Mouse (Mus musculus): ENCODE measurements around the gene Fam240a. TPM values are rescaled to one million over a fixed set of nuclear protein-coding genes. Genes with fewer than 3 reads are reported as not detected.
A peak's percentile ranks its signal among the peaks of the same experiment; 100 is the strongest.

Gene Fam240a
- polyA plus RNA-seq, 1 experiment from 2014 or later = not detected

GRCm38 (mm10) chr9:110888935-110889334, 27.7 kb downstream of the Fam240a start:
- peaks cover 24% of the 10 kb centered on the region for H3K4me1 ChIP-seq
- H3K4me2 ChIP-seq = no peak overlapping the region
- H3K36me3 ChIP-seq = 0 out of 2 replicates have a peak, but pooled peaks cover 3% of the 10 kb centered on the region
- H3K9ac ChIP-seq = no peak overlapping the region
- H3K27me3 ChIP-seq (replicated peaks) = no peaks in the 10 kb centered on the region
- H3K4me3 ChIP-seq = no peak overlapping the region
- WGBS (ENCODE audit: insufficient replicate concordance) = 81% methylated on average over 14 of the region's 14 CpGs
- no peaks in the 10 kb centered on the region for H3K9me3 ChIP-seq (replicated peaks)
- no peak overlapping the region for H3K27ac ChIP-seq
- ATAC-seq = no peak

DNA sequence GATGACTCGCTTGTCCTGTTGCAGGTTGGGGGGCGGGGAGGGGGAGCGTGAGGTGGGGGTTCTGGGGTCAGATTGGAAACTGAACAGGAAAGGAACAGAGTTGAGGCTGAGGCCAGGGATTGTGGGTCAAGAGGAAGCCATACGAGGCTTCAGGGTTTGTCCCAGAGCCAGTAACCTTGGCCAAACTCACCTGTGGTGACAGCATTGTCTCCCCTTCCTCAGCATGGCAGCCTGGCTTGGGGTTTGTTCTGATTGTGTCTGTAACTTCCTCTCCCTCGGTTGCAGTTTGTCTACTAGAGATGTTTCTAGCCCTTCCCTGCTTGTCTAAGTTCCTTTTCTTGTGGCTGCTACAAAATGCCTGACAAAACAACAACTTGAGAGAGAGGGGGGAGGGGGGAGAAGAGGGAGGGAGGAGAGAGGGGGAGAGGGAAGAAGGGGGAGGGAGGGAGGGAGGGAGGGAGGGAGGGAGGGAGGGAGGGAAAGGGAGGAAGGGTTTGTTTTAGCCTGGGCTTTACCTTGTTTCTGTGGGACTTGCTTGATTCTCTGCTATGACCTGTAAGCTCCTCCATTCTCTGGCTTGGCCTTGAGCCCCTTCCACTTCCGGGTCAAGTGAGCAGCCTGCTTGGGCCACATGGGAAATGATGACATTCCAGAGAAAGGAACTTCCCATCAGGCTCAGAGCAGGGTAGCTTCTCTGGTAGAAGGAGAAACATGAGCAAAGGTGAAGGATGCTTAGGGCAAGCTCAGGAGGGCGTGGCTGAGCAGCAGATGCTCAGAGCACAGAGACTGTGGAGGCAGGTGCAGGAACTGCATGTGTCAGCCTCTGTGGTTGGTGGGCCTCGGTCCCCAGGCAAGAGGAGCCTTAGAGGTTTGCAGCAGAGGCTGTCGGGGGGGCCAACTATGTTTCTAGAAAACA, 29.0 kb downstream of the Fam240a start:
- H3K4me3 ChIP-seq = no peak overlapping the region
- no peak overlapping the region for H3K4me2 ChIP-seq
- 0 out of 2 replicates have a peak, but pooled peaks cover 2% of the 10 kb centered on the region for H3K36me3 ChIP-seq
- no peaks in the 10 kb centered on the region for H3K9me3 ChIP-seq (replicated peaks)
- ATAC-seq = no peak
- H3K4me1 ChIP-seq = peaks cover 24% of the 10 kb centered on the region
- H3K27ac ChIP-seq = no peak overlapping the region
- H3K27me3 ChIP-seq (replicated peaks) = no peaks in the 10 kb centered on the region
- H3K9ac ChIP-seq = no peak overlapping the region
- 45% methylated on average over 9 of the region's 9 CpGs for WGBS (ENCODE audit: insufficient replicate concordance)

DNA sequence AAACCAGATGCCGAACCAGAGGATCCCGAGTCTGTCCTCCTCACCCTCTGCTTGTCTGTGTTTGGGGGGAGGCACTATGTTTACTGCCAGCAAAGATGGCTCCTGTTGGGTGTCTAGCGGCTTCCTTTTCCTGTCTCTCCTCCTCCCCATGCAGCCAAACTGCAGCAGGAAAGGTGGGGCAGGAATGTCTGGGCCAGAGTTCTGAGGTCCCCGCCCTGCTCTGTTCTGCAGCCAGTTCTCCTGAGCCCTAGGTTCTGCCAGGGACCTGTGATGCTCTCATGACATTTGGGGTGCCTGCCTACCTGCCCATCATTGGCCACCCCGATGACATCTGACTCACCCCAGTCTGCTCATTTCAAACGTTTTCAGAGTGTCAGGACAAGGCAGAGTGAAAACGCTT, 34.7 kb downstream of the Fam240a start:
- H3K36me3 ChIP-seq = no peaks in the 10 kb centered on the region
- 60% methylated on average over 7 of the region's 7 CpGs for WGBS (ENCODE audit: insufficient replicate concordance)
- no peak for ATAC-seq
- no peak overlapping the region for H3K9ac ChIP-seq
- H3K4me2 ChIP-seq = no peak overlapping the region
- peaks cover 48% of the 10 kb centered on the region for H3K27me3 ChIP-seq (replicated peaks)
- H3K27ac ChIP-seq = no peak overlapping the region
- no peaks in the 10 kb centered on the region for H3K9me3 ChIP-seq (replicated peaks)
- H3K4me1 ChIP-seq = peaks cover 8% of the 10 kb centered on the region; the same call in 1 of the 2 replicates
- H3K4me3 ChIP-seq = no peak overlapping the region

GRCm38 (mm10) chr9:110880772-110881171, 35.9 kb downstream of the Fam240a start:
- 53% methylated on average over 4 of the region's 4 CpGs for WGBS (ENCODE audit: insufficient replicate concordance)
- Histone ChIP-seq H3K27me3 (replicated peaks) (peaks cover 48% of the 10 kb centered on the region), H3K9me3 (replicated peaks) (no peaks in the 10 kb centered on the region), H3K4me2 (peak overlapping the region; percentile 63), H3K36me3 (no peaks in the 10 kb centered on the region), H3K27ac (no peak overlapping the region), H3K4me3 (peak overlapping the region; percentile 55), H3K9ac (no peak overlapping the region), H3K4me1 (peaks cover 8% of the 10 kb centered on the region; the same call in 1 of the 2 replicates)
- no peak for ATAC-seq

DNA sequence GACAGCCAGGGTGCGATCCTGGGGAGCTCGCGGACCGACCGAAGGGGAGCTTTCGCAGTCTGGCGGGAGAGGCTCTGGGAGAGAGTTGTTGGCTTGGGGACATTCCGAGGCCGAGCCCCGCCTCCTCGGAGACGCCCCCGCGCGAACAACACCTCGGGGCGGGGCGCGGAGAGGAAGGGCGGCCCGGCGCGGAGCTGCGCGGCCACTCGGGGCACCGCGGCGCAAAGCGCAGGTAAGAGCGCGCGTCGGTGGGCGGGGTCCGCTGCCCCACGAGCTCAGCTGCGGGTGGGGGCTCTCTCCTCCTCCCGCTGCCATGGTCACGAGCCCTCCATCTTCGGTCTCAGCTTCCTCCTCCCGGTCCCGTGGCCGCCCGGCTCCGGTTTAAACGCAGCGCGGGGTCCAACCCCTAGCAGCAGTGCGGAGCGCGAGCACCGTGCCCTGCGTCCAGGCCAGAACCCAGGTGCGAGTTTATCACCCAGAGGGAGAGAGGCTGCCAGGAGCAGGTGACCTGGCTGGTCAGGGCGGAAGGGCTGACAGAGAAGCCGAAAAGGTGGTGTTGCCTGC, 36.6 kb downstream of the Fam240a start, which contains the start of gene Tmie:
Gene Tmie, minus strand, starts transcription at position 116 of the 564 bp plus-strand sequence.
- Histone ChIP-seq H3K4me3 (peak within 1 kb of the TSS; percentile 55), H3K27me3 (replicated peaks) (peaks cover 54% of the 10 kb centered on the region), H3K4me2 (peak within 1 kb of the TSS; percentile 63), H3K4me1 (peaks cover 8% of the 10 kb centered on the region; the same call in 1 of the 2 replicates), H3K27ac (no peak within 1 kb of the TSS; the same call in 1 of the 2 replicates), H3K9me3 (replicated peaks) (no peaks in the 10 kb centered on the region), H3K9ac (peak within 1 kb of the TSS; percentile 51), H3K36me3 (no peaks in the 10 kb centered on the region)
- peak; percentile 28; the same call in 1 of the 2 replicates for ATAC-seq
- under 1% methylated on average over 54 of the region's 57 CpGs for WGBS (ENCODE audit: insufficient replicate concordance)

GRCm38 (mm10) chr9:110879191-110879920, 37.3 kb downstream of the Fam240a start, which contains the start of gene Als2cl:
TSS of gene Als2cl (plus strand) at chr9:110879870.
- Histone ChIP-seq H3K9ac (peak within 1 kb of the TSS; percentile 51), H3K27ac (no peak within 1 kb of the TSS; the same call in 1 of the 2 replicates), H3K36me3 (no peaks in the 10 kb centered on the region), H3K4me2 (peak within 1 kb of the TSS; percentile 63), H3K27me3 (replicated peaks) (peaks cover 61% of the 10 kb centered on the region), H3K4me3 (peak within 1 kb of the TSS; percentile 55), H3K9me3 (replicated peaks) (no peaks in the 10 kb centered on the region), H3K4me1 (peaks cover 14% of the 10 kb centered on the region; the same call in 1 of the 2 replicates)
- no peak for ATAC-seq
- WGBS (ENCODE audit: insufficient replicate concordance) = 14% methylated on average over 12 of the region's 12 CpGs

DNA sequence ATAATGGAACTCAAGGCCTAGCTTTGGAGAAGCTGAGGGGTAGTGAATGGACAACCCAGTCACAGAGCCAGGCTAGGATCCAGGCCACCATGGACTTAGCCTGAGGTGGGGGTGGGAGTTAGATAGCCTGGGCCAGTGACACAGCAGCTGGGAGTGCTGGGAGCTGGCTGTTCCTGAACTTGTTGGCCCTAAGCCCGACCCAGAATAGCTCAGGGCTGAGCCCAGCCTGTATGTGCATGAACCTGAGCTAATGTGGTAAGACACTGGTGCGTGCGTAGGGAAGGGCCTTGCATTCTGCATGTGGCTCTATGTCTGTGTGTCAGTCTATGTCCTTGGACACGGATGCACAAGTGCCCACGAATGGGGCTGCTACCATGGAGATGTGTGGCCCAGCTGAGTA, 38.8 kb downstream of the Fam240a start:
- Histone ChIP-seq H3K4me2 (no peak overlapping the region), H3K36me3 (no peaks in the 10 kb centered on the region), H3K9ac (no peak overlapping the region), H3K9me3 (replicated peaks) (no peaks in the 10 kb centered on the region), H3K4me3 (no peak overlapping the region), H3K4me1 (peaks cover 22% of the 10 kb centered on the region; the same call in 1 of the 2 replicates), H3K27ac (peak overlapping the region; percentile 47; the same call in 1 of the 2 replicates), H3K27me3 (replicated peaks) (peaks cover 76% of the 10 kb centered on the region)
- no peak for ATAC-seq
- WGBS (ENCODE audit: insufficient replicate concordance) = 61% methylated on average over 5 of the region's 5 CpGs

DNA sequence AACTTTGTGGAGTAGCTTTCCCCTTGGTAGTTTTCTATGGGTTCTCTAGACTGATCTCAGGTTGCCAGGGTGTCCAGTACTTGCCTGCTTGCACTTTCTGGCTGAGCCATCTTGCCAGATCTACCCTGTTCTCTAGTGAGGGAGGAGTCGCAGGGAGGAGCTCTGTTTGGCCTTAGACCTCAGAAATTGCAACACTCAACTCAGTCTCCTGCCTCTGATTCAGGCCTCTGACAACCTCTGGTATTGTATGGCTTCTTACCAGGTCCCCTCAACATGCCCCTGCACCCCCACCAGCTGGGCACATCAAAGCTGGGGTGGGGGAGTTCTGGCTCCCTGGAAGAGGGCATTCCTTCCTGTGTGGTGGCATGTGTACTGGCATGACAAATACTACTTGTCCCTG, 39.3 kb downstream of the Fam240a start:
- H3K4me1 ChIP-seq = peaks cover 22% of the 10 kb centered on the region; the same call in 1 of the 2 replicates
- WGBS (ENCODE audit: insufficient replicate concordance) = 62% methylated on average over 1 of the region's 1 CpGs
- no peak overlapping the region for H3K4me3 ChIP-seq
- no peak overlapping the region for H3K9ac ChIP-seq
- H3K9me3 ChIP-seq (replicated peaks) = no peaks in the 10 kb centered on the region
- H3K36me3 ChIP-seq = no peaks in the 10 kb centered on the region
- peak overlapping the region; percentile 47; the same call in 1 of the 2 replicates for H3K27ac ChIP-seq
- no peak for ATAC-seq
- H3K27me3 ChIP-seq (replicated peaks) = peaks cover 81% of the 10 kb centered on the region
- no peak overlapping the region for H3K4me2 ChIP-seq

DNA sequence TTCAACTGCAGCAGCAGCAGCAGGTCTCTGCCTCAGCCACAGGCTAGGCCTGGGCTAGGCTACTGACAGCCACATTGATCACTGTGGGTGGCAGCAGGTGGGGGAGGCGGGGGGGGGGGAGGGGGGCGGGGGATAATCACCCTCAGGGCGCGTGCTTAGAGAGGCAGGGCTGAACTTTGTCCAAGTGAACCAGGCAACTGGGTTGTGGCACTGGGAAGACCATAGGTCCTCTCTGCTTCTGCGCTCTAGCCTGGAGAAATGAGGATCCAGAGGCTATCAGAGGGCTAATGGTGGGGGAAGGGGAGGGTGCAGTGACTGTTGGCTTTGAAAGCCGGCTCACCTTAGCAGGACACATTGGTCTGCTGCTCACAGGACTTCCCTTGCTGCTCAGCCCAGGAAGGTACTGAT, 41.4 kb downstream of the Fam240a start:
- peak; percentile 68 for ATAC-seq
- peaks cover 69% of the 10 kb centered on the region for H3K27me3 ChIP-seq (replicated peaks)

GRCm38 (mm10) chr9:110874660-110875191, 41.9 kb downstream of the Fam240a start:
- H3K4me2 ChIP-seq = no peak overlapping the region
- no peaks in the 10 kb centered on the region for H3K9me3 ChIP-seq (replicated peaks)
- WGBS (ENCODE audit: insufficient replicate concordance) = 35% methylated on average over 3 of the region's 3 CpGs
- H3K36me3 ChIP-seq = no peaks in the 10 kb centered on the region
- peaks cover 63% of the 10 kb centered on the region for H3K27me3 ChIP-seq (replicated peaks)
- no peak overlapping the region for H3K4me3 ChIP-seq
- no peak for ATAC-seq
- peaks cover 22% of the 10 kb centered on the region; the same call in 1 of the 2 replicates for H3K4me1 ChIP-seq
- H3K27ac ChIP-seq = peak overlapping the region; percentile 48; the same call in 1 of the 2 replicates
- no peak overlapping the region for H3K9ac ChIP-seq

More for the DNA sequence above, 41.4 kb downstream of the Fam240a start:
- no peak overlapping the region for H3K4me2 ChIP-seq
- peaks cover 22% of the 10 kb centered on the region; the same call in 1 of the 2 replicates for H3K4me1 ChIP-seq
- no peak overlapping the region for H3K9ac ChIP-seq
- H3K36me3 ChIP-seq = no peaks in the 10 kb centered on the region
- H3K27ac ChIP-seq = 0 out of 2 replicates have a peak overlapping the region, but pooled peaks have one; percentile 48
- WGBS (ENCODE audit: insufficient replicate concordance) = 43% methylated on average over 6 of the region's 6 CpGs
- no peak overlapping the region for H3K4me3 ChIP-seq
- H3K9me3 ChIP-seq (replicated peaks) = no peaks in the 10 kb centered on the region
